Mouse (Mus musculus) kidney, postnatal 25 days (tissue): ENCODE results near the gene Bcan.

Source experiments
- DNase-seq, 2 experiments: peaks; one replicate each; pipeline ENCODE4 v3.0.0; 2021; ENCODE audit warnings: mixed read lengths in 2 of 2

The Bcan gene

DNA sequence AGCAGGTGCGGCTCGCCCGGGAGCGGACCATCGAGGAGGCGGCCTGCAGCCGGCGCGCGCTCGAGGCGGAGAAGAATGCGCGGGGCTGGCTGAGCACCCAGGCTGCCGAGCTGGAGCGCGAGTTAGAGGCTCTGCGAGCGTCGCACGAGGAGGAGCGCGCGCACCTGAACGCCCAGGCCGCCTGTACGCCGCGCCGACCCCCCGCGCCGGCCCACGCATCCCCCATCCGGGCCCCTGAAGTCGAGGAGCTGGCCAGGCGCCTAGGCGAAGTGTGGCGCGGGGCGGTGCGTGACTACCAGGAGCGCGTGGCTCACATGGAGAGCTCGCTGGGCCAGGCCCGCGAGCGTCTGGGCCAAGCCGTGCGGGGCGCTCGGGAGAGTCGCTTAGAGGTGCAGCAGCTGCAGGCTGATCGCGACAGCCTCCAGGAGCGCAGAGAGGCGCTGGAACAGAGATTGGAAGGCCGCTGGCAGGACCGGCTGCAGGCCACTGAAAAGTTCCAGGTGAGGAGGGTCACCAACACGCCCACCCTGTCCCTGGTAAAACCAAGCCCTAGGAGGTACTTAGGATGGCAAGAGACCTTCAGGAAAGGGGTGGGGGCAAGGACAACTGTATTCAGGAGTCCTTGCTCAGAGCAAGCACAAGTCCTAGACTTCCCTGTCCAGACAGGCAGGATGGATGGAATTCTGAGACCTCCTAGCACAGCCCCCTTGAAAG lies 28.4 kb downstream of the Bcan start:
- no peak for DNase-seq

GRCm38 (mm10) chr3:87970939-87971488 lies 29.0 kb downstream of the Bcan start, which contains the start of gene Nes:
Nes (plus strand) TSS chr3:87971078.
- DNase-seq = peak; percentile 74 to 80

DNA sequence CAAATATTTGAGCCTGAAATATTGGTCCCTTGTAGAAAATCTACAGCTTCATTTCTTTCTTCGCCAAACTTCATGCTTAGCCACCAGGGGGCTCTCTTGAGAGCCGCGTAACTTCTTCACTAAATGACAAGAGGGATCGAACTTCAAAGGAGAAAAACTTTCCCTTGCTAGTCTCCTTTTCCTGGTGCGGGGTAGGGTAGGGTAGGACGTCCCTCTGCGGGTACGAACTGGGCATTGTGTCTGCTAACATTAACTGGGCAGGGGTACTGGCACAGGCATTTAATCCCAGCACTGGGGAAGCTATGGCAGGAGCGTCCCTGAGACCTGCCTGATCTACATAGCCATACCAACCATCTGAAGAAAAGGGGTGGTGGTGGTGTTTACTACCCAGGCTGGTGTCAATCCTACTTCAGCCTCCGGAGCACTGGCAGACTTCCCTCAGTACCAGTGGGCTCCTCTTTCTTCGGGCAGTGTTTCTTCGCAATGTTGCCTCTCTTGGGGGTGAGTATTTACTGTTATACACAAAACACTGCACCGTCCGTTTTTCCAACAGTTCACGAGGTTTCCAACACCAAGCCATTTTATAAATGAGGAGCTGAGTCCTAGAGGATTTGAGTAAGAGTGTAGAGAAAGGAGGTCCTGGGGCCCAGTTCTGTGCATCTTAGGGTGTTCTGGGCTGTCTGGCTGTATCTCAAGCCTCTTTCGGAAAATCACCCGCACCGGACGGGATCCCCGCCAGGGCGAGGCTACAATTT lies 29.7 kb downstream of the Bcan start:
- peak; percentile 56 to 72 for DNase-seq

DNA sequence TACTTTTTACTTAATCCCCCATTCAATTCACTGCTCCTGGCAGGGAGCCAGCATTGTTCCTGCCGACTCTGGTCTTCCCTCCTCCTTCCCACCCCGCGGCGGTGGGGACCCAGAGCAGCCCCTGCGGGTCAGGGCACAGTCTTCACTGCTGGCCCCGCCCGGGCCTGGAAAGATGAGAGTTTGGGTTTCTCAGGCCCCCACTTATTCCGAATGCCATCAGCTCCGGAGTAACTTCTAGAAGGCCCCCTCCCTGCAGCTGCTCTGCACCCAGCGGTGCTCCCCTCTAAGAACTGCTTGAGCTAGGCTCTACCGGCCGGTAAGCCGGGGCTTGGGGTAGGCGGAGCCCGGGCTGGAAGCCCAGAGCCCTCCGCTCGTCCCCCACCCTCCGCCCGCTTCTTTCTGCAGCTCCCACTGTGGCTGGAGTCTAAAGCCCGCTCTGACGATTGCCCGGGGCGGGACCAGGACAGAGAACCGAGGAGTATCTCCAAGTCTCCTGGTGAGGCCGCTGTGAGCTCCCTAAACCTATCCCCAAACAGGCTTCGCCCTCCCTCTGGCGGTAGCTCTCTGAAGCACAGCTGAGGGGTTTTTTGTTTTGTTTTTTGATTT lies 39.3 kb downstream of the Bcan start:
- peak; percentile 92 to 95 for DNase-seq

- DNase-seq = no peak
These were observed 39.8 kb downstream of the Bcan start for GRCm38 (mm10) chr3:87960191-87960585.

DNA sequence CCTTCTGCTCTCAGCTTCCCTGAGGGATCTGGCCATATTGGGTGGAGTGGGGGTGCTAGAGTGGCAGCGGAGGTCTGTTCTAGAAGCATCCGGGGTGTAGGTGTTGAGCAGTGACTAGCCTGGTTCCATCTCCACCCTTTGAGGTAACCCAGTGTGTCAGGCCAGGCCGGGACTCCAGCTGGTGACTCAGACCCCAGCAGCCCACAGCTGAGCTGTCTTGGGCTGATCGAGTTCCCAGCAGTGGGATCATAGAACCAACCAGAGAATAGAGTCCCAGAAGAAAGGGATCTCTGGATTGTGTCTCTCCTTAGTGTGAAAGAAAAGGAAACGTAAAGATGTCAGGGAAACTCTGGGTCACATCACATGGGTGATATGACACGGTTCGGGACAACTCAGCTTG lies 40.7 kb downstream of the Bcan start:
- DNase-seq = no peak

GRCm38 (mm10) chr3:87958967-87959366 lies 41.1 kb downstream of the Bcan start:
- no peak for DNase-seq

DNA sequence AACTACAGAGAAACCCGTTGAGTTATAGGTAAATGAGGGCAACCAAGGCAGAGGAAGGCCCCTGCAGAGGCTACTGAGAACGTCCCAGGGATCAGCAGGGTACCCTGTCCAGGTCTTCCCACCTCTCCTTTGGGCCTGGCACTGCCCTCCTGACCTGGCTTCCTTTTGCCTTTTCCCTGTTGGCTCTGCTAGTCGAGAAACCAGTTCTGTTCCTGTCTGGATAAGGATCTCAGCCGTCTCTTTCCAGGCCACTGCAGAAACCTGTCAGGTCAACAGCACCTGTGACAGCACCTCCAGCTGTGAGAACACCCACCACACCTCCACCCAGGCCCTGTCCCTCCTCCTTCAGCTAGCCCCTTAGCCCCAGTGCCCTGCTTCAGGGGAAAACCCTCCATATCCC lies 41.6 kb downstream of the Bcan start:
- DNase-seq = no peak

DNA sequence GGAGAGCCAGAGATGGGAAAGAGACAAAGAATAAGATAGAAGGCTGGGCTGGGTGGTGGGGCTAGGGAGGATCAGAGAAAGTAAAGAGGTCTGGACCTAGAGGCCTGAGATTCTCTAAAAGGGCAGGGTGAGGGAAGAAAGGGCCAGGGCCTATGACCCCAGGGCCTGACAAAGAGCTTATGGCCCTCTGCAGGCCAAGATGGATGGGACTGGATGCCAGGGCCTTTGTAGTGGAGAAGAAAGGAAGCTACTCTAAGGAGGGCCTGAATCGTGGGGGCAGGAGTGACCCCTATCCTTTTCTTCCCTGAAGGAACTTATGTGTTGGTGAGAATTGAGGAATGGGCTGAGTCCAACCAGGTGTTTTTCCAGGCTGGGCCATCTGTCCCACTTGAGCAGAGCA lies 42.0 kb downstream of the Bcan start:
- no peak for DNase-seq

GRCm38 (mm10) chr3:87952440-87952839 lies 47.6 kb downstream of the Bcan start:
- no peak for DNase-seq

GRCm38 (mm10) chr3:87951946-87952345 lies 48.1 kb downstream of the Bcan start:
- no peak for DNase-seq

DNA sequence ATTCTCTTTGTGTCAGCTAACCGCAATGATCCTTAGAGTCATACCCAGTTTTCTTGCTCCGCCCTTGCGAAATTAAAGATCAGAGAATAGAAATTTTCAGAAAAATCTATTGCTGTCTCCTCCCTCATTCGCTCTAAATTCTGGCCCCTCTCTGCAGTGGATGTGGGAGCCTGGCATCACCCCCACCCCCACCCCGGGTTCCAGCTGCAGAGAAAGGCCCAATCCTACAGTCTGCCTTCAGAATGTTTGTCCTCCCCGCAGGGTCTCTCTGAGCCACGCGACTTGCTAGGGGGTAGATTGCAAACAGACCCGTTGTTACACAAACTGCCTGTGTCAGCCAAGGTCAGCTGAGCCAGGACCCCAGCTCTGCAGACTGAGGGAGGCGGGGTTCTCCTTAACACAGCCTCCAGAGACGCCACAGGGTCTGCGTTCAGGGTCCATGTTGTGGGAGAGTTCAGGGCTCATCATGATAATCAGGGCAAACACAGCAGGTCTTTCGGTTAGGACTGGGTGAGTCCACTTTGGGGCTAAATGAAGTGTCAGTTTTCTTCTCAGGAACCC lies 50.0 kb downstream of the Bcan start:
- DNase-seq = no peak

- no peak for DNase-seq
These were observed 50.6 kb downstream of the Bcan start for GRCm38 (mm10) chr3:87949266-87949954.

DNA sequence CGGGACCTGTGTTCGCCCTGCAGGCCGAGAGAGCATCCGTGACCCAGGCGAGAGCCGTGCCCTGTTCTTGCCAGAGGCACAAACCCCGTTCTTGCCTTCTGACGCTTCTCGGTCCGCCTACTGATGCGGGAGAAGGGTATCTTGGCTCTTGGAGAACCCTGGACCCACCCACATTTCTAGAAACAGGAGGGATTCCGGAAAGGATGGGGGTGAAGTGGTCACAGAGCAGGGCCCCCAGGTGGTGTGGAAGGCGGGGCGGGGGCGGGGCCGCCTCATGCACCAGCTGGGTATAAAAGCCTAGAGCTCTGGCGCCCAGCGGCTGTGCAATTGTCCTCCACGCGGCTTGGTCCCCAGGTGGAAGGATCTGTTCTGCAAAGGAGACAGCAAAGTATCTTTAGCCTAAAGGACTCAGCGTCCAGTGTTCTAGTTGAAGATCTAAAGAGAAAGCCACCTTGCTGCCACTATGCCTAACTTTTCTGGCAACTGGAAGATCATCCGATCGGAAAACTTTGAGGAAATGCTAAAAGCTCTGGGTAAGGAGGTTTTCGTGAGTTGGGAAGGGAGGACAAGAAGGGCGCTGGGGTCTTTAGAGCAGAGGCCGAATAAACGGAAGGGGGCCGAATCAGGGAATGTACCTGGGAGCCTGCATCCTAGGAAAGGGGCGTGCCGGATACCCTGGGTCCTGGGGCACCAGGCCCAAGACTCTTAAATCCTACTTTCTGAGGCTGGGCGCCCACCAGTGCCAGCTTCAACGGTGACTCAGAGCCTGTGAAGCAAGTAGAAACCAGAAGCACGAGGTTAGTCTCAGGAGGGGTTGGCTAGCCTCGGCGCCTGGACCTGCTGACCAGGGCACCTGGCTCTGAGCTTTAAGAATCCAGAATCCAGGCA lies 51.4 kb downstream of the Bcan start, which contains the start of gene Crabp2:
Gene Crabp2, plus strand, starts transcription at position 289 of the 888 bp plus-strand sequence.
- DNase-seq = no peak

- no peak for DNase-seq
These were observed 52.2 kb downstream of the Bcan start for GRCm38 (mm10) chr3:87947811-87948199.

GRCm38 (mm10) chr3:87947056-87947810 lies 52.8 kb downstream of the Bcan start:
- no peak for DNase-seq

DNA sequence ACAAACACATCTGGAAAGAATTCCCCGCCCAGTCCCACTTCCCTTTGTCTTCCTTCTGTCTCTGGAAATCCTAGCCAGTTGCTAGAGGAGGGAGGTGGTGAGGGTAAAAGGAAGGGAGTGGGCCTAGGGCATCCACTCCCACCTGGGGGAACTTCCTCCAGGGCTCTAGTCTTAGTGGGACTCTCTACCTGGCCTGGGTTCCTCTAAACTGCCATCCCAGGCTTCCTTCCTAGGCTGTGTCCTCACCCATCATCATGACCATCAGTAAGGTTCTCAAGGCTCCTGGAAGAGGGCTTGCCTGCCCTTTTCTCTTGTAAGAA lies 53.5 kb downstream of the Bcan start:
- no peak for DNase-seq

DNA sequence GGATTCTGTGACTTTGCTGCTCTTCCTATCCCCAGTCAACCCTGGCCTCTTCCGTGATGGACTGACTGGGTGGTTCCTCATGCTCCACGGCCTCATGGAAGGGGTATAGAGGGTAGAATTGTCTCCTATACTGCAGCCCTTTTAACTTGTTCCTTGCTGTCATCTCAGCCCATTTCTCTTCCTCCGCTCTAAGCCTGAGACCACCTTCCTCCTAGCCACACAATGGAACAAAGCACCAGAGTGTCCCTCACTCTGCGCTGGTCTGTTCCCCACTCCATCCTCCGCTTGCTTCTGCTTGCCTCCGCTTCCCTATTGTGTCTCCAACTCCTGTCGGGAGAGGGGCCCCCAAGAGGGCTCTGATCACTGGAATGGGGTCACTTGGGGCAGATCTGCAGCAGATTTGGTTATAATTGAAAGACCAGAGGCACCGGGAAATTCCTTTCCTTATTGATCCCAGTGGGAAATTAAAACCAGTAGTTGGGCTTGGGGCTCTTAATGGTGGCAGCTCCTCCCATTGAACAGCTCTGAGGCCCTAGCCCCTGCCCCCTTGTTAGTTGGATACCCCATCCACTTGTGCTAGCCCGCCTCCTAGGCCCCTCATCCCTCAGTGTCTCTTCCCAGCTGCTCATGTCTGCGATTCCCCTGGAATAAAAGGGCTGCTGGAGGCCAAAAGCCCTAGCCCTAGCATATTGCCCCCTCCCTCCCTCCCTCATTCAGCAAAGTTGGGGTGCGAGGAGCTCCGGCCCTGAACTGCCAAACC lies 54.1 kb downstream of the Bcan start:
- no peak for DNase-seq

GRCm38 (mm10) chr3:87944838-87945600 lies 55.0 kb downstream of the Bcan start:
- no peak for DNase-seq
